Mouse (Mus musculus) hindbrain, embryonic 10.5 days (tissue): ENCODE measurements around the gene Kcnk1. TPM values are rescaled to one million over a fixed set of nuclear protein-coding genes. Genes with fewer than 3 reads are reported as not detected.

Source experiments
- DNase-seq: peaks from one replicate; pipeline ENCODE4 v3.0.0-alpha.2; 2017; ENCODE audit warnings: low spot score
- H3K27ac ChIP-seq: fragments of 300-500 bp; sonication (generic); 2 replicates; pipeline ENCODE4 v1.5.1; 2016; ENCODE audit warnings: mild to moderate bottlenecking, moderate library complexity
- H3K27me3 ChIP-seq: fragments of 300-500 bp; sonication (generic); 2 replicates; pipeline ENCODE4 v1.6.1; 2016; ENCODE audit warnings: mild to moderate bottlenecking; ENCODE audit not compliant: poor library complexity, insufficient read depth, severe bottlenecking
- H3K36me3 ChIP-seq: fragments of 300-500 bp; sonication (generic); 2 replicates; pipeline ENCODE4 v1.6.1; 2016; ENCODE audit warnings: mild to moderate bottlenecking, moderate library complexity
- H3K4me1 ChIP-seq: fragments of 300-500 bp; sonication (generic); replicated peaks from 2 replicates; pipeline ENCODE4 v1.6.1; 2016; ENCODE audit warnings: mild to moderate bottlenecking
- H3K4me3 ChIP-seq: fragments of 300-500 bp; sonication (generic); 2 replicates; pipeline ENCODE4 v1.5.1; 2016; ENCODE audit warnings: mild to moderate bottlenecking, moderate library complexity
- H3K9me3 ChIP-seq: fragments of 300-500 bp; sonication (generic); 2 replicates; pipeline ENCODE4 v1.6.1; 2016; ENCODE audit warnings: mild to moderate bottlenecking, moderate library complexity
- WGBS: fragments of 180-500 bp; shearing (Covaris S2); methylation state at CpG from one replicate; pipeline ENCODE4 v1.1.7; 2016; 5-methylcytosine and 5-hydroxymethylcytosine counted together
- polyA plus RNA-seq: library from polyadenylated mRNA; unstranded; fragments of >200 nt; fragmentation: Nextera tagmentation; extraction: Ambion mirVana; gene quantifications from 2 replicates; pipeline ENCODE4 v1.2.1, GENCODE M21; 2016

The Kcnk1 gene
- polyA plus RNA-seq, 1 experiment from 2014 or later: 6.8 TPM

- no peaks in the 10 kb centered on the region for H3K36me3 ChIP-seq
- no peak overlapping the region for H3K27ac ChIP-seq
- no peak for DNase-seq
- H3K9me3 ChIP-seq: no peaks in the 10 kb centered on the region
- peaks cover 9% of the 10 kb centered on the region; the same call in 1 of the 2 replicates for H3K4me1 ChIP-seq
- H3K4me3 ChIP-seq: no peak overlapping the region
- H3K27me3 ChIP-seq: 0 out of 2 replicates have a peak, but pooled peaks cover 2% of the 10 kb centered on the region
- WGBS: 94% methylated on average over 6 of the region's 6 CpGs
Observed at GRCm38 (mm10) chr8:126003546-126003945, 8.6 kb downstream of the Kcnk1 start.

GRCm38 (mm10) chr8:126004953-126005352, 10.0 kb downstream of the Kcnk1 start:
- Histone ChIP-seq H3K27ac (no peak overlapping the region), H3K9me3 (no peaks in the 10 kb centered on the region), H3K27me3 (no peaks in the 10 kb centered on the region), H3K36me3 (no peaks in the 10 kb centered on the region), H3K4me1 (peaks cover 9% of the 10 kb centered on the region; the same call in 1 of the 2 replicates), H3K4me3 (no peak overlapping the region)
- WGBS: 81% methylated on average over 7 of the region's 7 CpGs
- DNase-seq: no peak

- Histone ChIP-seq H3K36me3 (no peaks in the 10 kb centered on the region), H3K4me1 (peaks cover 9% of the 10 kb centered on the region; the same call in 1 of the 2 replicates), H3K4me3 (no peak overlapping the region), H3K27me3 (no peaks in the 10 kb centered on the region), H3K9me3 (no peaks in the 10 kb centered on the region), H3K27ac (no peak overlapping the region; the same call in 1 of the 2 replicates)
- WGBS: 82% methylated on average over 11 of the region's 11 CpGs
- DNase-seq: no peak
Observed at GRCm38 (mm10) chr8:126006310-126006990, 11.5 kb downstream of the Kcnk1 start.

- H3K4me3 ChIP-seq: no peak overlapping the region
- H3K27ac ChIP-seq: 0 out of 2 replicates have a peak overlapping the region, but pooled peaks have one; percentile 29
- DNase-seq: no peak
- 84% methylated on average over 19 of the region's 19 CpGs for WGBS
- H3K36me3 ChIP-seq: no peaks in the 10 kb centered on the region
- H3K27me3 ChIP-seq: no peaks in the 10 kb centered on the region
- no peaks in the 10 kb centered on the region for H3K9me3 ChIP-seq
- peaks cover 9% of the 10 kb centered on the region; the same call in 1 of the 2 replicates for H3K4me1 ChIP-seq
Observed at GRCm38 (mm10) chr8:126007538-126008330, 12.8 kb downstream of the Kcnk1 start.

GRCm38 (mm10) chr8:126008945-126009344, 14.0 kb downstream of the Kcnk1 start:
- no peak overlapping the region for H3K4me3 ChIP-seq
- DNase-seq: no peak
- no peaks in the 10 kb centered on the region for H3K27me3 ChIP-seq
- 90% methylated on average over 2 of the region's 2 CpGs for WGBS
- H3K27ac ChIP-seq: no peak overlapping the region
- no peaks in the 10 kb centered on the region for H3K36me3 ChIP-seq
- H3K9me3 ChIP-seq: no peaks in the 10 kb centered on the region
- H3K4me1 ChIP-seq: peaks cover 9% of the 10 kb centered on the region; the same call in 1 of the 2 replicates

- H3K27me3 ChIP-seq: no peaks in the 10 kb centered on the region
- no peak overlapping the region for H3K27ac ChIP-seq
- no peak overlapping the region for H3K4me3 ChIP-seq
- H3K9me3 ChIP-seq: no peaks in the 10 kb centered on the region
- H3K4me1 ChIP-seq: peaks cover 9% of the 10 kb centered on the region; the same call in 1 of the 2 replicates
- 79% methylated on average over 3 of the region's 3 CpGs for WGBS
- no peaks in the 10 kb centered on the region for H3K36me3 ChIP-seq
- DNase-seq: no peak
Observed at GRCm38 (mm10) chr8:126010900-126011299, 15.9 kb downstream of the Kcnk1 start.

- Histone ChIP-seq H3K4me3 (no peak overlapping the region), H3K4me1 (peaks cover 6% of the 10 kb centered on the region; the same call in 1 of the 2 replicates), H3K9me3 (no peaks in the 10 kb centered on the region), H3K36me3 (no peaks in the 10 kb centered on the region), H3K27me3 (no peaks in the 10 kb centered on the region), H3K27ac (no peak overlapping the region)
- DNase-seq: no peak
- WGBS: 86% methylated on average over 6 of the region's 6 CpGs
Observed at GRCm38 (mm10) chr8:126012334-126012733, 17.4 kb downstream of the Kcnk1 start.

- WGBS: 89% methylated on average over 5 of the region's 5 CpGs
- H3K36me3 ChIP-seq: no peaks in the 10 kb centered on the region
- no peaks in the 10 kb centered on the region for H3K27me3 ChIP-seq
- DNase-seq: no peak
- no peaks in the 10 kb centered on the region; the same call in 1 of the 2 replicates for H3K4me1 ChIP-seq
- H3K27ac ChIP-seq: no peak overlapping the region
- no peak overlapping the region for H3K4me3 ChIP-seq
- no peaks in the 10 kb centered on the region for H3K9me3 ChIP-seq
Observed at GRCm38 (mm10) chr8:126013646-126014045, 18.7 kb downstream of the Kcnk1 start.

GRCm38 (mm10) chr8:126021932-126022331, 27.0 kb downstream of the Kcnk1 start:
- H3K9me3 ChIP-seq: 0 out of 2 replicates have a peak, but pooled peaks cover 3% of the 10 kb centered on the region
- no peaks in the 10 kb centered on the region for H3K36me3 ChIP-seq
- no peaks in the 10 kb centered on the region for H3K4me1 ChIP-seq
- no peaks in the 10 kb centered on the region for H3K27me3 ChIP-seq
- H3K27ac ChIP-seq: no peak overlapping the region
- 91% methylated on average over 8 of the region's 8 CpGs for WGBS
- no peak for DNase-seq
- no peak overlapping the region for H3K4me3 ChIP-seq

- 0 out of 2 replicates have a peak, but pooled peaks cover 3% of the 10 kb centered on the region for H3K9me3 ChIP-seq
- no peaks in the 10 kb centered on the region for H3K4me1 ChIP-seq
- H3K36me3 ChIP-seq: no peaks in the 10 kb centered on the region
- no peak overlapping the region for H3K4me3 ChIP-seq
- no peak for DNase-seq
- H3K27ac ChIP-seq: no peak overlapping the region
- no peaks in the 10 kb centered on the region for H3K27me3 ChIP-seq
- 78% methylated on average over 3 of the region's 3 CpGs for WGBS
Observed at GRCm38 (mm10) chr8:126023706-126024305, 28.8 kb downstream of the Kcnk1 start.

- no peaks in the 10 kb centered on the region for H3K27me3 ChIP-seq
- H3K36me3 ChIP-seq: no peaks in the 10 kb centered on the region
- H3K4me3 ChIP-seq: no peak overlapping the region
- no peak for DNase-seq
- 0 out of 2 replicates have a peak, but pooled peaks cover 2% of the 10 kb centered on the region for H3K9me3 ChIP-seq
- 93% methylated on average over 16 of the region's 16 CpGs for WGBS
- H3K27ac ChIP-seq: no peak overlapping the region
- no peaks in the 10 kb centered on the region for H3K4me1 ChIP-seq
Observed at GRCm38 (mm10) chr8:126024891-126025290, 29.9 kb downstream of the Kcnk1 start.

GRCm38 (mm10) chr8:126026121-126026520, 31.2 kb downstream of the Kcnk1 start:
- no peaks in the 10 kb centered on the region for H3K9me3 ChIP-seq
- H3K4me1 ChIP-seq: no peaks in the 10 kb centered on the region
- H3K36me3 ChIP-seq: no peaks in the 10 kb centered on the region
- no peaks in the 10 kb centered on the region for H3K27me3 ChIP-seq
- H3K4me3 ChIP-seq: no peak overlapping the region
- H3K27ac ChIP-seq: no peak overlapping the region
- 88% methylated on average over 9 of the region's 9 CpGs for WGBS
- DNase-seq: no peak
